Mouse (Mus musculus): Measurements from ENCODE around the gene Hoxb3.

The Hoxb3 gene

GRCm38 (mm10) chr11:96288455-96289221 is 34.5 kb upstream of the Hoxb3 start:
- no peak for DNase-seq (ENCODE audit: low spot score)

DNA sequence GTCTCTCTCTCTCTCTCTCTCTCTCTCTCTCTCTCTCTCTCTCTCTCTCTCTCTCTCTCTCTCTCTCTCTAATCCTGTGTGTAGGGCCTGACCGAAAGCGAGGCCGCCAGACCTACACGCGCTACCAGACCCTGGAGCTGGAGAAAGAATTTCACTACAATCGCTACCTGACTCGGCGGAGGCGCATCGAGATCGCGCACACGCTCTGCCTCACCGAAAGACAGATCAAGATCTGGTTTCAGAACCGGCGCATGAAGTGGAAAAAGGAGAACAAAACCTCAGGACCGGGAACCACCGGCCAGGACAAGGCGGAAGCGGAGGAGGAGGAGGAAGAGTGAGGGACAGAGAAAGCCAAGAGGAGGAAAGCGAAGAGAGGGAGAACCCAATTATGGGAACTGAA is 33.8 kb upstream of the Hoxb3 start:
- no peak for DNase-seq (ENCODE audit: low spot score)

DNA sequence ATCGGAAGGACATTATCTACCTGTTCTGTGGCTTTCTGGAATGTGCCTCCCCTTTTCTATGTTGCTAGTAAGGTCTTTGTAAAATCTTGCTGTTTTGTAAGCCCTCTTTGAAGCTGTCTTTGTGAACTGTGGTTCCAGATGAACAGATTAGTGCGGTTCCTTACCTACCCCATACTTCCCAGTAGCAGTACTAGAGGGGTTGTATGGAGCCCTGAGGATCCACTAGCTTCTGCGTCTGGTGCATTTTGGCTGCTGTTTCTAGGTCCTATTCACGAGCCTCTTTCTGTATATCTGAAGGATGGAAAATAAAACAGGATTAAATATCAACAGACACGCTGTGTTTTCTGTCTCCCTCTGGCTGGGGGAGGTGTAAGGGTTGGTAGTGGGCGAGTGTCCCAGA is 33.3 kb upstream of the Hoxb3 start:
- no peak for DNase-seq (ENCODE audit: low spot score)

DNA sequence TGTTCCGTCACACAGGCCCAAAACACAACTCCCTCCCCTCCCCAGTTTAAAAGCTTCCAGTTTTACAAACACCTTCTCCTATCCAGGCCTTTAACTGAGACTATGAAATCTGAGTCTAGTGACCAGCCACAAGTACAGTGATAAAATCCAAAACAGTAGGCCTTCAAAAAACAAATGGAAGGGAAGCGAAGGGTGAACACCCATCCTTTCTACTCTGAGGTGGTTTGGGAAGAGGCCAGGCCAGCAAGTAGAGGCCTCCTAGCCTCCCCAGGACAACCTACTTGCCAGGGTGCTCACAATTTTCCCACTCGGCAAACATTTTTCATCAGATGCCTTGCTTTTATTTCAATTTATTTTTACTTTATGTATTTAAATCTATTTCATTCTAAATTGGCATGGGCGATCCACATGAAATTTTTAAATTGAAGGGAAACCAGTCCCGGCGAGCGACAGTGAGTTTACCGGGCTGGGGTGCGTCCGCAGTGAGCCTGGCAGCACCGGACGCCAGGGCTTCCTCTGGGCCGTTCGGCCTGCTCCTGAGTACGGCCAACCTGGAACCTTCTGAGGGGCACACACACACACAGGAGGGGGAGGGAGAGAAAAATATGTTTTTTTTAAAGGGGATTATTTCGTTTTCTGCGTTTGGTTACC is 32.3 kb upstream of the Hoxb3 start:
- DNase-seq (ENCODE audit: low spot score): no peak

- DNase-seq (ENCODE audit: low spot score): no peak
These were observed 31.2 kb upstream of the Hoxb3 start, which contains the start of gene Hoxb6 for GRCm38 (mm10) chr11:96291681-96292564. Gene Hoxb6, plus strand, starts transcription at chr11:96292476.

GRCm38 (mm10) chr11:96292565-96293301 is 30.4 kb upstream of the Hoxb3 start:
- DNase-seq (ENCODE audit: low spot score): no peak

DNA sequence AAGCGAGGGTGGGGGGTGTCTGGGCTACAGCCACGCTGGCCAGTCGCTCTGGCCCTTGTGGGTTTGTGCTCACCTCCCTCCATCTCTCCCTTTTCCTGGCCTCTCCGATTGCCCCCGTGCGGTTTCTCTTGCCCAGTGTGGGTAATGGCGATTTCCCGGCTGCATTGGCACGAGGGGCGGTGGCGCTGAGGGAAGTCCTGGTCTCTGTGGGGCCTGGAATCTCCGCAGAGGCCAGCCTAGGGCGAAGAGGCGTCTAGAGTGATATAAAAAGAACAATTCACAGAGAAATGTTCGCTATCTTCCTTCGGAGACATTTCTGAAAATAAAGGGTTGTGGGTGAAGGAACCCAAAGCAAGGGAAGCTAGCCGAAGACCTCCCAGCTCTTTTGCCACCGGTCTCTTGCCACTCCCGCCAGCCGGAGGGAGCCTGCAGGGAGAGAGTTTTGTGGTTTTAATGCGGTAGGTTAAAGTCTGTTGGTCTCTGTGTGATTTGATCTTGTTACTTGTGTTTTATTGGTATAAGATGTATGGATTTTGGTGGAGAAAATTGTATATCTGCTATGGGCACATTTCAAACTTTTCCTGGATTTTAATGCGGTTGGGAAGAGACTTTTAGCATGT is 29.7 kb upstream of the Hoxb3 start:
- no peak for DNase-seq (ENCODE audit: low spot score)

DNA sequence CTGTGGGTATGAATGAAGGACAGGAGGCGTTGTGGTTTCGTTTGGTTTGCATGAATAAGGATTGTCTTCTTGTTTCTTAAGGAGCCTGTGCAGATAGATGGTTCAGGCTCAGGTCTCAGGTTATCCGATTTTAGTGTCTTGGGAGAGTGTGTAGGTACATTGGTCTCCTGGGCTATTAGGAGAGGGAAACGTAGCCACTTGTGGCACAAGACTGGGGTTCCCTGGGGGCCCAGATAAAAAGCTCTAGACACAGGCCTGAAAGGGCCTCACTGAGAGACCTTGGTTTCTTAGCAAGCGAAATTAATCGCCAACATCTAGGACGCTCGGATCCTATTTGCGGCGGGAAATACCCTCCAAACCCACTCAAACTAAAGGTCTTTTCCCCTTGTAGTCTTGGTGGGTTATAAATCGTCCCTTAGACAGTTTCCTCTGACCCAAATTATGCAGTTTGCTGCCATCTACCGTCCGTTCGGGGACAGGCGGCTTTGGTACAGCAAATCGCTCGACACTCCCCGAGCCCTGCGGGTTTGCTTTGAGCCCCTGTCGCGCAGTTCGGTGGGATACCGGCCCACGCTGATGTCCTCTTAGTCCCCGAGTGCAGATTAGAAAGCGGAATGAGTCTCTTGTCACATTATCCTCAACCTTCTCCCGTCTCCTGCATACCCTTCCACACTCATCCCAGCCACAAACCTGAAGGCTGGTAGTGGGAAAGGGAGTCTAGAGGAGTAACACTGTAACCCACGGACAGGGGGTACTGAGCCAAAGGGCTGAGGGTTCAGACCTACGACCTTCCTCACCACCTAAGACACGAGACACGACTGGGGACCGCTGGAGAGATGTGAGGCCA is 28.7 kb upstream of the Hoxb3 start:
- peak; percentile 95 for DNase-seq (ENCODE audit: low spot score)

DNA sequence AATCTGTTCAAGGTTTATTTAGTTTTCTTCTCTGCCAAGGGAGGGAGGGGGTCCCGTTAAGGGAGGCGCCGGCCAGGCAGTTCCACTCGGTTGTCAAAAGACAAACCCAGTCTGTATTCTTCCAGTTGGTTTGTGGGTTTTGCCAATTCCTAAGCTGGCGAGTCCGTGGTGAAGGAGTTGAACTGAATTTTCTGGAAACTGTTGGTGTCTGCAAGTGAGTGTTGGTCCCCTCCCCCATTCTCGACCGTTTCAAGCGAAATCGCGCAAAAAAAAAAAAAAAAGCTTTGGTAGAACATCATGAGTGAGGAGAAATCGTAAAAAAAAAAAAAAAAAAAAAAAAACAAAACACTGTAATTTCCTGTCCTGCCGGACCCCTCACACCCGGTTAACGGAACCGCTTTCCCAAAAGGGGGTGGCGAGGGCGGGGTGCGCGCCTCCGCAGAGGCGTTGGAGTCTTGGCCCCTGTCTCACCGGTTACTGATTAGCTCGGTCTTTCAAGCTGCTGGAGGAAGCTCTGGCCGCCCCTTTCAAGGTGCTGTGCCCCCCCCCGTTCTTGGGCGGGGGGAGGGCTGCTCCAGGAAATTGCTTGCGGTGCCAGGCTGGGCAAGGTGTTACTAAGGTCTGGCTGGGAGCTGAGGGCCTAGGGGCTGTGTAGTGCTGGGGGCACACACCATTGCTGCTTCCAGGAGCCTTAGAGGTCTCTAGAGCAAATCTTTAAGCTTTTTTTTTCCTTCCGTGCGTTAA is 27.9 kb upstream of the Hoxb3 start:
- no peak for DNase-seq (ENCODE audit: low spot score)

DNA sequence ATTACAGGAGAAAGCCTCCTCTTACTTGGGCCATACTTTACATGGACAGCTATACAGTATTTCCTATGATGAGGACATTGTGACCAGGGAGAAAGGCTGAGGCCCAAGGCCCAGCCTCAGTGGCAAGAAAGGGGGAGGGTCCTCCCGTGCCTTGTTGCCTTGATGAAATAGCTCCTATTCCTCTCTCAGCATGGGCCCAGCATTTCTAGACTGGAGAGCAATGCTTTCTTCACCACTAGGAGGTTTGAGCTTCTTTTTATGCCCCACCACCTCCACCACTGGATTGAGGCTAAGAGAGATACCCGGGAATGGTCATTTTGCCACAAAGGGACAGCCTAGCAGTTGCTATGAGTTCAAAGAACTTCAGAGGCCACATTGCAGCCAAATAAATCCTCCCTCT is 26.1 kb upstream of the Hoxb3 start:
- no peak for DNase-seq (ENCODE audit: low spot score)

GRCm38 (mm10) chr11:96297428-96297827 is 25.7 kb upstream of the Hoxb3 start:
- DNase-seq (ENCODE audit: low spot score): no peak

- no peak for DNase-seq (ENCODE audit: low spot score)
These were observed 25.0 kb upstream of the Hoxb3 start for GRCm38 (mm10) chr11:96297968-96298635.

DNA sequence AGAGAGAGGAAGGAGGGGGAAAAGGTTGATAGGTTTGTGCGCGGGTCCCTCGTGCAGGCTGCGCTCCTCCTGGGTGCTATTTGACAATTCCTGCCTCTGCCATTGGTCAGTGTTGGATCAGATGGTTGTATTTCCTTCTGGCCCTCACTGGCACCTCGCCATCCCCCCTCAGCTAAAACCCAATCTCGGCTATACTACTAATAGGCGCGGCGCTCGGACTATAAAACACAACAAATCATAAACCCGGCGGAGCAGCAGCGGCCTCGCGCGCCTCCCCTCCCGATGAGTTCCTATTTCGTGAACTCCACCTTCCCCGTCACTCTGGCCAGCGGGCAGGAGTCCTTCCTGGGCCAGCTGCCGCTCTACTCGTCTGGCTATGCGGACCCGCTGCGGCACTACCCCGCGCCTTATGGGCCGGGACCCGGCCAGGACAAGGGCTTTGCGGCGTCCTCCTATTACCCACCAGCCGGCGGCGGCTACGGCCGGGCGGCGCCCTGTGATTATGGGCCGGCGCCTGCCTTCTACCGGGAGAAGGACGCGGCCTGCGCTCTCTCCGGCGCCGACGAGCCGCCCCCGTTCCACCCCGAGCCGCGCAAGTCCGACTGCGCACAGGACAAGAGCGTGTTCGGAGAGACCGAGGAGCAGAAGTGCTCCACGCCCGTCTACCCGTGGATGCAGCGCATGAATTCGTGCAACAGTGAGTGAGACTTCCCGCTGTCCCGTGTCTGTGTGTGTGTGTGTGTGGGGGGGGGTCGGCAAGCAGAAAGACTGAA is 24.0 kb upstream of the Hoxb3 start:
- no peak for DNase-seq (ENCODE audit: low spot score)

DNA sequence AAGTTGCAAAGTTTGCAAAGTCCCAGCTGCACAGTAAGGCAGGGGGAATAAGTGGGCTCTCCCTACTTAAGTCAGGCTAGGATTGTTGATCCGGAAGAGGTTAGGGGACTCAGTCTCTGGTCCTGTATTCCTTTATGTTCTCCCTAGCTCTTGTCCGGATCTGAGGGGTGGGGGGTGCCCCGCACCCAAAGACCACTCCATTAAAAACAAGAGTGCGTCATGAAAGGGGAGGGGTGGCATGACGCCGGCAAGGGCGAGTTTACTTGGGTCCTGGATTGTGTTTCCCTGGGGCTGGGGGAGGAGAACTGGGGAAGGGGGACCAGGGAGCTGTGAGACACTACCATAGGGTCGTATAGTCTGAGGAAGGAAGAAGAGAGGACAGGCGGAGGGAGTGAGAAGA is 23.3 kb upstream of the Hoxb3 start:
- DNase-seq (ENCODE audit: low spot score): no peak

DNA sequence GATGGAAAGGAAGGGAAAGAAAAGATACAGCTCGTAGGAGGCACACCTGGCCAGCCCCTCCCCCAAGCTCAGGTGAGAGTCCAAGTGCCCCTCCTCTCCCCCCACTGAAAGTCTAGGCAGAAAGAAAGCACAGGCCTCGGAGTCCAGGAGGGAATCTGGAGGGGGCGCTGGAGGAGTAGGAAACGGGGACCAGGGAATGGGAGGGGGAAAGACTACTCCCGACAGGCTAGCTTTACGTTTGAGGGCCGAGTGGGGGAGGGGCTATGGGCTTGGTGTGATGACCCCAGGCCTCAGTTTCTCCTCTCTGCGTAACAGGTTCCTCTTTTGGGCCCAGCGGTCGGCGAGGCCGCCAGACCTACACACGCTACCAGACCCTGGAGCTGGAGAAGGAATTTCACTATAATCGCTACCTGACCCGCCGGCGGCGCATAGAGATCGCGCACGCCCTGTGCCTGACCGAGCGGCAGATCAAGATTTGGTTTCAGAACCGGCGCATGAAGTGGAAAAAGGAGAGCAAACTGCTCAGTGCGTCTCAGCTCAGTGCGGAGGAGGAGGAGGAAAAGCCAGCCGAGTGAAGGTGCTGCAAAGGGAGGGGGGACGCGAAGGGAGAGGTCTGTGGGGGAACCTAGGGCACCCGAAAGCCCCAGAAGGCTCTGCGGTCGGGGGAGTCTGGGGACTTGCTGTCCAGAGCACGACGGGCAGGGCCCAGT is 22.6 kb upstream of the Hoxb3 start:
- DNase-seq (ENCODE audit: low spot score): no peak

DNA sequence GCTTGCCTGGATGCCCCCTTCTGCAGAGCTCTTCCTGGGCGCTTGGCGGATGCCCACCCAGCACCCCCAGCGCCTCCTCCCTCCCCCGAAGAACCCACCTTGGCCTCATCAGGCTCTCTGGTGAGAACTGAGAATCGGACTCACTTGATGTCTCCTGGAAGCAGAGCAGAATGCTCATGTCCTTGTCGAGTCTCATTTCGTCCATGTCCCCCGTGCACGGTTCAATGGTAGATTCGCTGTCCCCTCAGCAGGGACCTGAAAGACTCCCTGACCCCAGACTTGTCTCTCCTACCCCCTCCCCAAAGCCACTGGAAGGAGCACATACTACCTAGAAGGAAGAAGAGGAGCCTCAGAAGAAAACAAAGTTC is 22.1 kb upstream of the Hoxb3 start:
- DNase-seq (ENCODE audit: low spot score): no peak

GRCm38 (mm10) chr11:96301837-96302236 is 21.3 kb upstream of the Hoxb3 start:
- DNase-seq (ENCODE audit: low spot score): no peak
